9 mouse cellular contexts compared by ENCODE assay signal in the genomic region with DNA sequence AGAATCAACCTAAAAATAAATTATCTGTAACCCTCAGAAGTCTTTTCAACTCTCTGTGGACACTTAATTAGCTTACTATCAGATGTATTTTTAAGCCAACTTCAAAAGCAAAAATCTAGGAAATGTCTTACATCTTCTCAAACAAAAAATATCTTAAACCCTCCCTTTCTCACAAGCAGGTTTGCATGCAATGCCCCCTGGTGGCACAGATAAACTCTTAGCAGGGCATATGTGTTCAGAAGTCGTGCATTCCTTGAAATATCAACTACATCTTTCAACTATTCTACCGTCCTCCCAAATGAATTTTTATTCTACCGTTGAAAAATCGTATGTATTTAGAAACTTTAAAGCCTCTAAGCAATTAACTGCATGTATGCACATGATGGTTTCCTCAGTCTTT. TPM values are rescaled to one million over a fixed set of nuclear protein-coding genes. Genes with fewer than 3 reads are reported as not detected.
DNase-seq lines count a peak whose midpoint lies in the region; ATAC-seq and TF ChIP-seq lines count a peak whose summit lies in the region.
"Had no signal": no experiment of that assay in that cellular context is flagged by ENCODE, and none has a peak within 500 bp of the region (broad histone marks: within the 10 kb centered on the region; RNA-seq: fewer than 3 reads in every experiment).

No protein-coding gene starts in this region.

- no peak overlapping the region for H3K27ac ChIP-seq in limb, embryonic 11.5 days (replicated peaks; ENCODE audit: low read depth, low read length)
- H3K27ac ChIP-seq: embryonic facial prominence, embryonic 12.5 days had no signal

- H3K27me3 ChIP-seq in E14TG2a.4 (ENCODE audit: insufficient read depth, low read length) = no peaks in the 10 kb centered on the region
- H3K27me3 ChIP-seq in limb, embryonic 11.5 days (ENCODE audit: control insufficient read depth, insufficient read depth, low read length) = no peaks in the 10 kb centered on the region
- no peaks in the 10 kb centered on the region for H3K27me3 ChIP-seq in splenic B cell, adult 2 months (ENCODE audit: control insufficient read depth, insufficient read depth, low read length, poor library complexity, severe bottlenecking)
- H3K27me3 ChIP-seq: embryonic facial prominence, embryonic 12.5 days had no signal

- TF ChIP-seq CTCF in E14TG2a.4 (conservative IDR thresholded peaks at IDR 0.05; ENCODE audit: low read length) = peak; percentile 49

- no peak overlapping the region for H3K9ac ChIP-seq in limb, embryonic 11.5 days (ENCODE audit: low read length)
- H3K9ac ChIP-seq: embryonic facial prominence, embryonic 12.5 days had no signal

- ATAC-seq in limb, embryonic 11.5 days (ENCODE audit: insufficient number of reproducible peaks, low FRiP score, low TSS enrichment, low read depth) = no peak
- ATAC-seq in inflammation-experienced regulatory T-cells, adult 6 months = no peak

- no peaks in the 10 kb centered on the region for H3K36me3 ChIP-seq in E14TG2a.4 (ENCODE audit: insufficient read depth, low read length)
- no peaks in the 10 kb centered on the region for H3K36me3 ChIP-seq in limb, embryonic 11.5 days (ENCODE audit: control insufficient read depth, insufficient read depth, low read length)
- no peaks in the 10 kb centered on the region for H3K36me3 ChIP-seq in splenic B cell, adult 2 months (ENCODE audit: control insufficient read depth, insufficient read depth, low read length, poor library complexity, severe bottlenecking)
- H3K36me3 ChIP-seq: embryonic facial prominence, embryonic 12.5 days had no signal

- H3K4me1 ChIP-seq in E14TG2a.4 (replicated peaks; ENCODE audit: low read depth, low read length) = peaks cover 43% of the 10 kb centered on the region
- no peaks in the 10 kb centered on the region for H3K4me1 ChIP-seq in limb, embryonic 11.5 days (ENCODE audit: control insufficient read depth, insufficient read depth, low read length)
- H3K4me1 ChIP-seq: embryonic facial prominence, embryonic 12.5 days had no signal

- WGBS in limb, embryonic 11.5 days = 24% methylated on average over 4 of the region's 4 CpGs

- H3K9me3 ChIP-seq in E14TG2a.4 (ENCODE audit: low read length) = no peaks in the 10 kb centered on the region
- H3K9me3 ChIP-seq in limb, embryonic 11.5 days (ENCODE audit: control insufficient read depth, low read length) = no peaks in the 10 kb centered on the region
- H3K9me3 ChIP-seq: embryonic facial prominence, embryonic 12.5 days had no signal

- intact Hi-C loops in gastrocnemius, postnatal 14 days (cut with DNase I; ENCODE audit: low total_unique reads) = no loop called here

- H3K4me3 ChIP-seq in E14TG2a.4 (replicated peaks; ENCODE audit: low read length) = no peak overlapping the region
- no peak overlapping the region for H3K4me3 ChIP-seq in limb, embryonic 11.5 days (ENCODE audit: low read depth, low read length)
- H3K4me3 ChIP-seq: embryonic facial prominence, embryonic 12.5 days had no signal

- DNase-seq in kidney, adult 18-20 months = peak; percentile 41
- DNase-seq in kidney, adult 11 months = no peak
- DNase-seq in ZHBTc4 (ENCODE audit: low read depth, low spot score) = peak; percentile 45
- peak; percentile 37 for DNase-seq in gastrocnemius, postnatal 14 days
- DNase-seq in limb, embryonic 11.5 days (ENCODE audit: low spot score) = peak; percentile 68
- DNase-seq in splenic B cell, adult 2 months (ENCODE audit: low read depth, low spot score) = peak; percentile 70

- no peak overlapping the region for H3K4me2 ChIP-seq in limb, embryonic 11.5 days (ENCODE audit: low read depth, severe bottlenecking)
- H3K4me2 ChIP-seq: embryonic facial prominence, embryonic 12.5 days had no signal

RNA-seq across cellular contexts. Expression of gene Hibadh, which starts 39.1 kb away (rescaled TPM):
- 100 to 1,000 TPM in 1 of 2 experiments, 10 to 100 TPM in 1; 82.3 to 104 TPM for total RNA-seq in gastrocnemius, postnatal 14 days (2021)
- 55.3 and 57.8 TPM in 2 replicates for polyA plus RNA-seq in limb, embryonic 11.5 days (2014; fragmentation: Nextera tagmentation; extraction: Ambion mirVana)
- polyA plus RNA-seq in inflammation-experienced regulatory T-cells, adult 6 months (2017; shearing (Covaris generic)) = 10 to 100 TPM; 39.6 to 46.1 (median 42.5) TPM
